Mouse (Mus musculus) regulatory T cell (primary cell): ENCODE measurements at regions not wholly inside any gene's neighbourhood (a gene's known extent, or its start where the extent isn't known, plus 50 kb on each side); places are given as distances from the start of the nearest gene placed in this dataset.

Source experiments
- in situ Hi-C: fragments of 300-600 bp; cut with MboI, MseI; formaldehyde crosslinking; loops from one replicate; pipeline ENCODE4 v1.15.1; 2025; ENCODE audit warnings: high pct_unique_total_duplicates

- in situ Hi-C loops, result no loop called here
Observed at GRCm38 (mm10) chr13:59393231-59393938, 191.6 kb downstream of the Agtpbp1 start.

- in situ Hi-C loops, result no loop called here
Observed at GRCm38 (mm10) chr13:59392828-59393227, 192.2 kb downstream of the Agtpbp1 start.

GRCm38 (mm10) chr13:59387627-59388325 is 197.3 kb downstream of the Agtpbp1 start:
- in situ Hi-C loops, result no loop called here

- in situ Hi-C loops, result no loop called here
Observed at GRCm38 (mm10) chr13:59386935-59387540, 198.0 kb downstream of the Agtpbp1 start.

GRCm38 (mm10) chr13:59385824-59386223 is 199.2 kb downstream of the Agtpbp1 start:
- in situ Hi-C loops, result no loop called here

- in situ Hi-C loops, result no loop called here
Observed at GRCm38 (mm10) chr13:59370141-59370816, 214.7 kb downstream of the Agtpbp1 start.

DNA sequence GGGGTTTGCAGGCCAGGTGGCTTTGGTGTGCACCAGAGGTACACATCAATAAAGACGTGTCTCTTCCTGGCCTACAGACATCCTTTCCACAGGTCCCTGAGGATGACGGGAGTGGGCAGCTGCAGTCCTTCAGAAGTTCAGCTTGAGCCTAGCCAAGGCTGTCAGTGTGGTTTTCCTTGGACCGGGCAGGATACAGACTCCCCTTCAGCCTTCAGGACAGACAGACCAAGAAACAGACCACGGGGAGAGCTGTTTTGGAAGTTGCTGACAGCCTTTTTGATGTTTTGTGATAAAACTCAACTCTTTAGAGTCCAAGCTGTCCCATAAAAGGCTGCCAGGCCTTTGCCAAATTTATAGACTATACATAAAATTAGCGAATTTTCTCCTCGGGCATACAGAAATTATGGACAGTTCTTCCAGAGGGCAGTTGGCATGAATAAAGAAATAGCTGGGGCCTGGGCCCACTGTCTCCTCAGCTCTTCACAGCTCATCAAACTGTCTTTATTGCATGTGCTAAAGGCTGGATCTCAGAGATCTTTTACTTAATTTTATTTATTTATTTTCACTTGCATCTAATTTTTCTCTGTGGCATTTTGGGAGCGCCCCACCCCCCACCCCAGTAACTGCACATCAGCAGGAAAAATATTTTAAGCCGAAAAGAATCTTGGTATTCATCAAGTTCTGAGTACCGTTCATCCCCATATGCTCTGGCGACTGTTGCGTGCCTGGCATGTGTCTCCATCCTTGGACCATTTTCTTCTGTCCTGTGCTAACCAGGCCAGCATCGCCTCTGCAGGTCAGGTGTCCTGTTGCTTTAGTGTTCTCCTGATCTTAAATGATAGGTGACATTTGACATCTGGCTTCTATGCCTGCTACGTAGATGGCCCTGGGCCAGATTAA is 216.2 kb downstream of the Agtpbp1 start:
- in situ Hi-C loops, result no loop called here

- in situ Hi-C loops, result no loop called here
Observed at GRCm38 (mm10) chr13:59365460-59365859, 219.6 kb downstream of the Agtpbp1 start.

- in situ Hi-C loops, result no loop called here
Observed at GRCm38 (mm10) chr13:59363428-59363827, 221.6 kb downstream of the Agtpbp1 start.

DNA sequence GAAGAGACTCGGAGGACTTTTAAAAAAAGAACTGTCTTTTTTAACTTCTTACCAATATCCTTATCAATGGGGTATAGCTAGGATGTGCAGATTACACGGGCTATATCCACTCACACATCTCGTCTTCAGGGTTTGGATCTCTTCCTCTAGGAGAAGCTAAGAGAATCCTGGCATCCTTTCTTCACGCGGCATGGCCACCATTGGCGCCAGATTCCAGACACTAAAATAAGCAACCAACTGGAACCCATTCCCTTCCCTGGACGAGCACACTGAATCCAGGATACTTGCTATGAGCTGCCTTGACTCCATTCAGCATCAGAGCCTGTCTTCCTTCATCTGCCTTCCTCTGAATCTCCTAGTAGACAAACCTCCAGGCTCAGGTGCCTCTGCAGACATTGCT is 223.7 kb downstream of the Agtpbp1 start:
- in situ Hi-C loops, result no loop called here

- in situ Hi-C loops, result no loop called here
Observed at GRCm38 (mm10) chr13:59360026-59360425, 225.0 kb downstream of the Agtpbp1 start.

GRCm38 (mm10) chr13:59358421-59358820 is 226.6 kb downstream of the Agtpbp1 start:
- in situ Hi-C loops, result no loop called here

- in situ Hi-C loops, result no loop called here
Observed at GRCm38 (mm10) chr13:59351461-59351860, 233.6 kb downstream of the Agtpbp1 start.

GRCm38 (mm10) chr13:59350613-59351150 is 234.3 kb downstream of the Agtpbp1 start:
- in situ Hi-C loops, result no loop called here

- in situ Hi-C loops, result no loop called here
Observed at GRCm38 (mm10) chr13:59348510-59348909, 236.5 kb downstream of the Agtpbp1 start.

- in situ Hi-C loops, result no loop called here
Observed at GRCm38 (mm10) chr13:59341871-59342270, 243.2 kb downstream of the Agtpbp1 start.

DNA sequence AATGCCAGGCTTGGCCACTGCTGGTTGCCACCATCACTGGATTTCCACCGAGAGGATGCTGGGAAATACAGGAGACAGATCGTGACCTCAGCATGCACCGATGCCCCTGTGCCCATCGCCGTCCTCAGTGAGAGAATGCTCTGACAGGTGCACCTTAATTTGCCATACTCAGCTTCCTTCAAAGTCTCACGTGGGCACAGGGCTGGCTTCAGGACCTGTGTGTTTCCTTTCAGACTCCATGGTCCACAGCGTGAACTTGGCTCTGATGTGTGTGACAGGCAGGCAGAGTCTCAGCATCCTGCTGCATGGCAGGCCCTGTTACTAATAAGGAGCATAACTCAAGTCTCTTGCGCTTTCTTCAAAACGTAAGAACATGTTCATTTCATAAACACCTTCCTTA is 246.6 kb downstream of the Agtpbp1 start:
- in situ Hi-C loops, result no loop called here

DNA sequence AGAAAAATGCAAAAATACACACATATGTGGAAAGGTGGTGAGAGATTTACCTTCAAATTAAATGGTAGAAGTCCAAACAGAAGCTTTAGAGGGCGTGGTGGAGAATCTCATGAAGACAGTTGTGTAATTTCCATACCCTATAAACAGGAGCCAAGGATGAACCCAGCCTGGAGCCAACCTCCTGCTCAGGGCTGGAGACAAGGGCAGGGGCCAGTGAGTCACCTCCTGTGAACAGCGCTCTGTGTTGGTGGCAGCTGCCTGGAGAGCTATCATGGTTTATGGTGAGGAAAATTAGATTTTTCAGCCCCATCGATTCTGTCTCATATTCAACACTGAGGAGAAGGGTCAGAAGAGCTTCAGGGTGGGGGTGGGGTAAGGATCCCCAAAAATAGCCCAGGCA is 261.1 kb downstream of the Agtpbp1 start:
- in situ Hi-C loops, result loop anchor here (25.0 kb wide), 1 partner anchor 1612 kb away; no protein-coding TSS in a partner anchor

DNA sequence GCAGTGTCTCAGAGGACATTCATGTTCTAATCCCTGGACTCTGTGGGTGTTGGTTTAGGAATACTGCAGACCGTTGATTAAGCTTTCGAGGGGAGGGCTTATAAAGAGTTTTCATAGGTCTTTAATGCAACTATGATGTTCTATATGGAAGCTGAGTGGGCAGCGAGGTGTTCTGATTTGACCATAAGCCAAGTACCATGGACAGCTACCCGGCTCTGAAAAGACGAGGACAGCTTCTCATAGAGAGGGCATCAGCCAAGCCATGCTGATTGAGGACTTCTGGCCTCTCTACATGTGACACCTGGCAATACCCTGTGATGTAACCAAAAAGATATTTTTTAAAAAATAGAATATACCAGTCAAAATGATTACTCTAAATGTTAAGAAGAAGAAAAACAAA is 261.6 kb downstream of the Agtpbp1 start:
- in situ Hi-C loops, result loop anchor here (25.0 kb wide), 1 partner anchor 1611 kb away; no protein-coding TSS in a partner anchor

DNA sequence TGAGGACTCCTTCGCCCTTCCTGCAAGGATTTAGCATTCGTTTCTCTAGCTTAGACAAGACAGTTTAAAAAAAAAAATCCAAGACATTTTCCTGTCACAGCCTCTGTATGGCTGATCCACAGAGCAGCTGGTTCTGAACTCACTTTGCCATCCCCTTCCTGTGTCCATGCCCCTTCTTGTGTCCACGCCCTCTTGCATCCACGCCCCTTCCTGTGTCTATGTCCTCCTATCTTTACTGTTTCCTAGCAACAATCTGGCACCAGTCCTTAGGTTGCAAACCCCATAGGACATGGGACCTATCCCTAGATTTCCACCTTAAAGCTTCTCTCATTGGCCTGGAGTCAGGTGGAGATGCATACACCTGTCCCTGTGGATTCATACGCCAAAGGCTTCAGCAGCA is 264.8 kb downstream of the Agtpbp1 start:
- in situ Hi-C loops, result loop anchor here (25.0 kb wide), 1 partner anchor 1608 kb away; no protein-coding TSS in a partner anchor
